Mouse (Mus musculus) hindbrain, embryonic 16.5 days (tissue): ENCODE measurements around the gene Asb1. TPM values are rescaled to one million over a fixed set of nuclear protein-coding genes. Genes with fewer than 3 reads are reported as not detected.

Source experiments
- ATAC-seq: fragments of 200-750 bp; cut with Nextera tagmentation; 2 replicates; pipeline ENCODE4 v1.8.0; 2017; ENCODE audit warnings: moderate TSS enrichment, moderate library complexity
- H3K27ac ChIP-seq: fragments of 300-500 bp; sonication (generic); 2 replicates; pipeline ENCODE4 v1.5.1; 2014; ENCODE audit warnings: low read depth, mild to moderate bottlenecking, control low read depth, low read length, moderate library complexity
- H3K27me3 ChIP-seq: fragments of 300-500 bp; sonication (generic); replicated peaks from 2 replicates; pipeline ENCODE4 v1.6.1; 2014; ENCODE audit warnings: low read length; ENCODE audit not compliant: control insufficient read depth, insufficient read depth
- H3K36me3 ChIP-seq: fragments of 300-500 bp; sonication (generic); 2 replicates; pipeline ENCODE4 v1.6.1; 2014; ENCODE audit warnings: mild to moderate bottlenecking, low read length, moderate library complexity, mixed read lengths; ENCODE audit not compliant: control insufficient read depth, insufficient read depth
- H3K4me1 ChIP-seq: fragments of 300-500 bp; sonication (generic); 2 replicates; pipeline ENCODE4 v1.6.1; 2014; ENCODE audit warnings: low read depth, low read length; ENCODE audit not compliant: control insufficient read depth, insufficient read depth
- H3K4me2 ChIP-seq: fragments of 300-500 bp; sonication (generic); 2 replicates; pipeline ENCODE4 v1.6.1; 2014; ENCODE audit warnings: mild to moderate bottlenecking, low read length, control low read depth, moderate library complexity
- H3K4me3 ChIP-seq: fragments of 300-500 bp; sonication (generic); 2 replicates; pipeline ENCODE4 v1.5.1; 2014; ENCODE audit warnings: mild to moderate bottlenecking, low read length, control low read depth, moderate library complexity
- H3K9ac ChIP-seq: fragments of 300-500 bp; sonication (generic); 2 replicates; pipeline ENCODE4 v1.6.1; 2014; ENCODE audit warnings: low read depth, mild to moderate bottlenecking, control low read depth, low read length, moderate library complexity
- H3K9me3 ChIP-seq: fragments of 300-500 bp; sonication (generic); 2 replicates; pipeline ENCODE4 v1.6.1; 2014; ENCODE audit warnings: mild to moderate bottlenecking, low read length, moderate library complexity; ENCODE audit not compliant: control insufficient read depth
- WGBS: fragments of 180-500 bp; shearing (Covaris S2); extraction: QIAGEN DNeasy Blood & Tissue Kit; methylation state at CpG from one replicate; pipeline ENCODE4 v1.1.7; 2014; 5-methylcytosine and 5-hydroxymethylcytosine counted together
- polyA plus RNA-seq: library from polyadenylated mRNA; unstranded; fragments of >200 nt; fragmentation: Nextera tagmentation; extraction: Ambion mirVana; gene quantifications from 2 replicates; pipeline ENCODE4 v1.2.1, GENCODE M21; 2015

Asb1 gene
- polyA plus RNA-seq, 1 experiment from 2014 or later: 10.3 TPM

GRCm38 (mm10) chr1:91539246-91539645, 1.1 kb upstream of the Asb1 start:
- no peaks in the 10 kb centered on the region; the same call in 1 of the 2 replicates for H3K36me3 ChIP-seq
- peaks cover 5% of the 10 kb centered on the region; the same call in 1 of the 2 replicates for H3K27me3 ChIP-seq
- 37% methylated on average over 6 of the region's 6 CpGs for WGBS
- no peaks in the 10 kb centered on the region for H3K9me3 ChIP-seq
- H3K9ac ChIP-seq: peak overlapping the region; percentile 76; the same call in 1 of the 2 replicates
- no peak overlapping the region for H3K4me3 ChIP-seq
- no peak overlapping the region for H3K27ac ChIP-seq
- ATAC-seq: no peak
- peak overlapping the region; percentile 88 for H3K4me2 ChIP-seq
- peaks cover 12% of the 10 kb centered on the region for H3K4me1 ChIP-seq

- H3K9me3 ChIP-seq: no peaks in the 10 kb centered on the region
- H3K4me3 ChIP-seq: peak overlapping the region; percentile 61
- peaks cover 5% of the 10 kb centered on the region; the same call in 1 of the 2 replicates for H3K27me3 ChIP-seq
- WGBS: 3% methylated on average over 22 of the region's 22 CpGs
- ATAC-seq: peak; percentile 57
- H3K9ac ChIP-seq: peak overlapping the region; percentile 76
- H3K4me2 ChIP-seq: peak overlapping the region; percentile 88
- H3K4me1 ChIP-seq: peaks cover 12% of the 10 kb centered on the region
- no peaks in the 10 kb centered on the region for H3K36me3 ChIP-seq
- no peak overlapping the region for H3K27ac ChIP-seq
Measured at GRCm38 (mm10) chr1:91539704-91540270, 557 bp upstream of the Asb1 start.

- Histone ChIP-seq H3K4me1 (peaks cover 12% of the 10 kb centered on the region), H3K27me3 (peaks cover 5% of the 10 kb centered on the region; the same call in 1 of the 2 replicates), H3K9ac (peak overlapping the region; percentile 76), H3K4me3 (peak overlapping the region; percentile 61), H3K9me3 (no peaks in the 10 kb centered on the region), H3K27ac (no peak overlapping the region), H3K36me3 (no peaks in the 10 kb centered on the region), H3K4me2 (peak overlapping the region; percentile 88)
- WGBS: 19% methylated on average over 15 of the region's 15 CpGs
- ATAC-seq: no peak
Measured at GRCm38 (mm10) chr1:91541042-91541592, 773 bp downstream of the Asb1 start.

- Histone ChIP-seq H3K36me3 (peaks cover 2% of the 10 kb centered on the region; the same call in 1 of the 2 replicates), H3K4me3 (no peak overlapping the region), H3K9ac (no peak overlapping the region), H3K4me1 (peaks cover 12% of the 10 kb centered on the region), H3K9me3 (no peaks in the 10 kb centered on the region), H3K27me3 (no peaks in the 10 kb centered on the region), H3K4me2 (no peak overlapping the region), H3K27ac (no peak overlapping the region)
- 93% methylated on average over 4 of the region's 4 CpGs for WGBS
- no peak for ATAC-seq
Measured at GRCm38 (mm10) chr1:91543974-91544373, 3.6 kb downstream of the Asb1 start.

GRCm38 (mm10) chr1:91545226-91545625, 4.9 kb downstream of the Asb1 start:
- Histone ChIP-seq H3K27me3 (no peaks in the 10 kb centered on the region), H3K9me3 (no peaks in the 10 kb centered on the region), H3K4me2 (no peak overlapping the region), H3K4me3 (no peak overlapping the region), H3K36me3 (peaks cover 2% of the 10 kb centered on the region; the same call in 1 of the 2 replicates), H3K9ac (no peak overlapping the region), H3K4me1 (peaks cover 12% of the 10 kb centered on the region), H3K27ac (no peak overlapping the region)
- 96% methylated on average over 1 of the region's 1 CpGs for WGBS
- ATAC-seq: no peak

- Histone ChIP-seq H3K27ac (no peak overlapping the region), H3K4me3 (no peak overlapping the region), H3K4me1 (no peaks in the 10 kb centered on the region), H3K27me3 (no peaks in the 10 kb centered on the region), H3K4me2 (no peak overlapping the region), H3K9me3 (no peaks in the 10 kb centered on the region), H3K36me3 (peaks cover 11% of the 10 kb centered on the region), H3K9ac (no peak overlapping the region)
- no peak for ATAC-seq
- 24% methylated on average over 5 of the region's 5 CpGs for WGBS
Measured at GRCm38 (mm10) chr1:91547567-91547966, 7.2 kb downstream of the Asb1 start.

- Histone ChIP-seq H3K36me3 (peaks cover 16% of the 10 kb centered on the region), H3K27ac (no peak overlapping the region), H3K4me3 (no peak overlapping the region), H3K4me1 (no peaks in the 10 kb centered on the region), H3K9ac (no peak overlapping the region), H3K9me3 (no peaks in the 10 kb centered on the region), H3K27me3 (no peaks in the 10 kb centered on the region), H3K4me2 (no peak overlapping the region)
- 86% methylated on average over 2 of the region's 2 CpGs for WGBS
- no peak for ATAC-seq
Measured at GRCm38 (mm10) chr1:91549073-91549472, 8.7 kb downstream of the Asb1 start.

GRCm38 (mm10) chr1:91557099-91557498, 16.8 kb downstream of the Asb1 start:
- 52% methylated on average over 2 of the region's 2 CpGs for WGBS
- no peak for ATAC-seq
- Histone ChIP-seq H3K9me3 (no peaks in the 10 kb centered on the region), H3K9ac (no peak overlapping the region), H3K36me3 (peaks cover 27% of the 10 kb centered on the region), H3K4me1 (no peaks in the 10 kb centered on the region), H3K4me2 (no peak overlapping the region), H3K27ac (no peak overlapping the region), H3K4me3 (no peak overlapping the region), H3K27me3 (no peaks in the 10 kb centered on the region)

GRCm38 (mm10) chr1:91561226-91561625, 20.9 kb downstream of the Asb1 start:
- Histone ChIP-seq H3K36me3 (peaks cover 1% of the 10 kb centered on the region; the same call in 1 of the 2 replicates), H3K4me3 (no peak overlapping the region), H3K27me3 (no peaks in the 10 kb centered on the region), H3K4me1 (no peaks in the 10 kb centered on the region), H3K9me3 (no peaks in the 10 kb centered on the region), H3K27ac (no peak overlapping the region), H3K9ac (no peak overlapping the region), H3K4me2 (no peak overlapping the region)
- ATAC-seq: no peak
- 67% methylated on average over 6 of the region's 6 CpGs for WGBS
